Mouse (Mus musculus): ENCODE data around the gene Fam227a. TPM values are rescaled to one million over a fixed set of nuclear protein-coding genes. Genes with fewer than 3 reads are reported as not detected.
"Not testable (repeated sequence)": the region's sequence is repeated elsewhere in the genome, so short reads cannot be mapped to it uniquely, and the experiment has no call there.

Gene Fam227a
- total RNA-seq, 2 experiments from 2014 or later = 1.2 to 1.8 TPM

GRCm38 (mm10) chr15:79683707-79684465 is 25.1 kb upstream of the Fam227a start:
- DNase-seq = no peak

DNA sequence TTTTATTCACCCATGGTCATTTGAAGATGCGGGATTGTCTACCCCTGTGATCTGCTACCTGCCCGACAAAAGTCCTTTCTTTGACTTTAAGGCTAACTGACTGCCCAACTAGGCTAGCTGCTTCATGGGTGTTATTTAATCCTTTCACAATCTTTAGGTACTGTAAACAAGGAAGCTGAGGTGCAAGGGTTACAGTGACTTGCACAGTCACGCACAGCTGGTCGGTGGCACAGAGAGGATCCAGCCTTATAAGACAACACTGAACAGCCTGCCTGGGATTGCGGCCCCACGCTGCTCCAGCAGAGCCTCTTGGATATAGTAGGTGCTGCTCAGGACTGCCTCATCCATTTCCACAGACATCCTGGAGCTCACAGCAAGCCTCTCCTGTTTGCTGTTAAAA is 24.4 kb upstream of the Fam227a start:
- DNase-seq = no peak

DNA sequence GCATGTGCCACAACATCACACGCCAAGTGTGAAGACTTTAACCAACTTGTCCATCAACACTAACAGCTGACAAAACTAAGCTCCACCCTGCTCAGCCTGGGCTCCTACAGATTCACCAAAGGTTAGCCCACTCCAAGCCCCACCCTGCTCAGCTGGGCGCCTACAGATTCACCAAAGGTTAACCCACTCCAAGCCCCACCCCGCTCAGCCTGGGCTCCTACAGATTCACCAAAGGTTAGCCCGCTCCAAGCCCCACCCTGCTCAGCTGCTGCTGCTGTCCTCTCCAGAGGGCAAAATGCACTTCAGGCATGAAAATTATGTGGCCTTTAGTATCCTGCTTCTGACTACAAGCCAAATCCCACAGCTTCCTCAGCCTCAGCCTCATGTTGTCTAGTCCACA is 23.2 kb upstream of the Fam227a start:
- DNase-seq = no peak

DNA sequence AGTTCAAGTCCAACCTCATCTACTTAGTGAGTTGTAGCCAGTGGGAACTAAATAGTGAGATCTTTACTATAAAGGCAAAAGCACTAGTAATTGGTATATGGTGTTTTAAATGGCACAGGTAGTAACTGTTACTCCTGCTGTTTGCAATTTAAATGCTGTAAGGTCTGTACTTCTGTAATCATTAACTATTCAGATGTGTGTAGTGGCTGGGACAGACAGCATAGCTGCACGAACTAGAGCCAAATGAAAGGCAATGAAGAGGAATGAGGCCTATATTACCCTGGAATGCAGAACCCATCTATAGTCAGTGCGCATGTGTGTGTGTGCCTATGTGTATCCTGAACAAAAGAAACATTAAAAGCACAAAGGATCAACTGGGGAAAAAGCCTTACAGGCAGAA is 19.2 kb upstream of the Fam227a start:
- no peak for DNase-seq

- DNase-seq = not testable (repeated sequence)
Measured at GRCm38 (mm10) chr15:79671828-79672348, 13.1 kb upstream of the Fam227a start.

DNA sequence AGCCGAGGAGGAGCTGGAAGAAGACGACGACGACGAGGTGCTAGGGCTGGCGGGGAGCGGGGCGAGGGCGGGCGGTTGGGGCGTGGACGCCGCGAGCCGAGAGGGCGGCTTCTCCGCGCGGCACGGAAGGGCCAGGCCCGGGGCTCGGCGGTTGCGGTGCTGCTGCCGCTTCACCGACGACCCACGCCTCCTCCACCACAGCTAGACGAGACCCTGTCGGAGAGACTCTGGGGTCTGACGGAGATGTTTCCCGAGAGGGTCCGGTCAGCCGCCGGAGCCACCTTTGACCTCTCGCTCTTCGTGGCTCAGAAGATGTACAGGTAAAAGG is 12.2 kb upstream of the Fam227a start:
- DNase-seq = no peak

DNA sequence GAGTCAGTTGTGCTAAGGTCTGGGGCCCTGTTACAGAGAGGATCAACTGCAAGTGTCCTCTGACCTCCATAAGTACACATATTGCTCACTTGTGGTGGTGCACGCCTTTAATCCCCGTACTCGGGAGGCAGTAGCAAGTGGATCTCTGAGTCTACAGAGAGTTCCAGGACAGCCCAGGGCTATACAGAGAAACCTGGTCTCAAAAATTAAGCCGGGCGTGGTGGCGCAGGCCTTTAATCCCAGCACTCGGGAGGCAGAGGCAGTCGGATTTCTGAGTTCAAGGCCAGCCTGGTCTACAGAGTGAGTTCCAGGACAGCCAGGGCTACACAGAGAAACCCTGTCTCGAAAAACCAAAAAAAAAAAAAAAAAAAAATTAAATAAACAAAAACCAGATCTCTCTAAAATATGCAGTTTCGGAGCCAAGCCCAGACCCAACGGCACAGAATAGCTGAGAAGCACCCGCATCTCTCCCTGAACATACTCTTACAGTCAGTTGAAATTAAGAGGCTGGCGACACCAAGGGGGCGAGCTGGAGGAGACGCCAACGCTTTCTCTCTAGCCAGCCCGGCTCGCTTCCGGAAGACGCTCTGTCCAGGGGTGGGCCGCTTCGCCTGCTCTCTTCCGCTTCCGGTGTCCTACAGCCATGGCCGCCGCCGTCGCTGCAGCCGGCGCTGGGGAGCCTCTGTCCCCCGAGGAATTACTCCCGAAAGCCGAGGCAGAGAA is 11.7 kb upstream of the Fam227a start, which contains the start of gene Tomm22:
Gene Tomm22, plus strand, starts transcription at position 613 of the 723 bp plus-strand sequence.
- DNase-seq = peak; percentile 84

- DNase-seq = no peak
Measured at GRCm38 (mm10) chr15:79669195-79669594, 10.4 kb upstream of the Fam227a start.

DNA sequence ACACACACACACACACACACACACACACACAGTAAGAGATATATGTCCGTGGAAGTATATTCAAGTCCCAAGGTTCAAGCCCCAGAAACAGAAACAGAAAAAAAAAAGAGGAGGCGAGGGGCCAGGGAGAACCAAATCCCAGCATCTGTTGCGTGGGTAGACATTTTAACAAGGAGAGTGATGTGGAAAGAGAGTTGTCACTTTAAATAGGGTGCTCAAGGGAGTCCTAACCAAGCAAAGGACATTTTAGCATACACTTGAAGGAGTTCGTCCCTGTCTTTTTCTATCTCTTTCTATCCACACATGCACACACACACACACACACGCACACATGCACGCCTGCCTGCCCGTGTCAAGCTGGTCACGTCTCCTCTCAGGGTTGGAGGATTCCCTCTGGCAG is 5.9 kb upstream of the Fam227a start:
- no peak for DNase-seq

- DNase-seq = peak; percentile 31
Measured at GRCm38 (mm10) chr15:79661852-79662251, 3.1 kb upstream of the Fam227a start.

DNA sequence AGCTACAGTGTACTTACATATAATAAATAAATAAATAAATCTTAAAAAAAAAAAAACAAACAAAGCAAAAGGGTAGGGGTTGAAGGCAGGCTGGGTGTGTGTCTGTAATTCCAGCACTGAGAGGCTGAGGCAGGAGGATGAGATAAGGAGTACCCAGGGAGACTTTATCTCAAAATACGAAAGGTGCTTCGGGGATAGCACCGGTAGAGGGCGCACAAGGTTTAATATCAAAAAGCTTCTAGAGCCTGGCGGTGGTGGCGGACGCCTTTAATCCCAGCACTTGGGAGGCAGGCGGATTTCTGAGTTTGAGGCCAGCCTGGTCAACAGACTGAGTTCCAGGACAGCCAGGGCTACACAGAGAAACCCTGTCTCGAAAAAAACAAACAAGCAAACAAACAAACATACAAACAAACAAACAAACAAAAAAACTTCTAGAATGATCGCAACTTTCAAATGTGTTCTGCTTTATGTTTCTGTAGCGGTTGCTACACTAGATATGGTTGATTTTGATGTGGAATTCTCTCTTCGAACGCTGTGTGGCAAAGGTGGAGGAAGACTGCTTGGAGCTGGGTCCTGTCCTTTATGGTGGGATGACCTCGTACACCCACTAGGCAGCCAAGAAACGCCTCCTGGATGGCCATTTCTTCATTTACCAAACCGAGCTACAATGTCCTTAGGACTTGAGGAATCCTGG is 772 bp downstream of the Fam227a start:
- peak; percentile 80 for DNase-seq

DNA sequence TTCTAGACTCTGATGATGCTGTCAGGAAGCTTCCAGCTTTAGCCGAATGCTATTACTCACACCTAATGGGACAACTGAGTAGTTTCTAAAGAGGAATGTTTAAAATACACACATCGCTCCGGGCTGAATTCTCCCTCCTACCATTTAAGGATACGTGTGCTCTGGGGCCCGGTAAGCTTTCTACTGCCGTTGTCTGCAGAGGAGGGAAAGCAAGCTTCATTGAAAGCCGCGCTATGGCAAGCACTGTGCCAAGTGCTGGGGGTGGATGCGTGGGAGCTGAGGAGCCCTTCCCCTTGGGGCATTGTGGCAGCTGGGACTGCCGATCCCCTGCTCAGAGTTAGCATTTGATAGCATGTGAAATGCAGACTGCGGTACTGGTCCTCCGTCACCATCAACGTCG is 2.3 kb downstream of the Fam227a start:
- no peak for DNase-seq

- no peak for DNase-seq
Measured at GRCm38 (mm10) chr15:79651481-79651880, 7.3 kb downstream of the Fam227a start.

GRCm38 (mm10) chr15:79650569-79650968 is 8.2 kb downstream of the Fam227a start:
- peak; percentile 41 for DNase-seq

- DNase-seq = no peak
Measured at GRCm38 (mm10) chr15:79648130-79648529, 10.6 kb downstream of the Fam227a start.

DNA sequence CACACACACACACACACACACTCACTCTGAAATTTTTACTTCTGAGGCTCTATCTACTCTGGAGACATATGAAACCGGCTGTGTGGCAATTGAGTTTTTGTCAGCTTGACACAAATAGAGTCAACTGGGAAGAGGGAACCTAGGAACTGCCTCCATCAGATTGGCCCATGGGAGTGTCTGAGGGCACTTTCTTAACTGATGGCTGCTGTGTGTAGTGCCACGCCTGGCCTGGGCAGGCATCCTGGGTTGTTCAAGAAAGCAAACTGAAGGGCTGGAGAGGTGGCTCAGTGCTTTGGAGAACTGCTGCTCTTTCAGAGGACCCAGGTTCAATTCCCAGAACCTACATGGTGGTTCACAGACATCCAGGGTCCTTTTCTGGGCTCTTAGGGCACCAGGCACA is 13.3 kb downstream of the Fam227a start:
- no peak for DNase-seq

DNA sequence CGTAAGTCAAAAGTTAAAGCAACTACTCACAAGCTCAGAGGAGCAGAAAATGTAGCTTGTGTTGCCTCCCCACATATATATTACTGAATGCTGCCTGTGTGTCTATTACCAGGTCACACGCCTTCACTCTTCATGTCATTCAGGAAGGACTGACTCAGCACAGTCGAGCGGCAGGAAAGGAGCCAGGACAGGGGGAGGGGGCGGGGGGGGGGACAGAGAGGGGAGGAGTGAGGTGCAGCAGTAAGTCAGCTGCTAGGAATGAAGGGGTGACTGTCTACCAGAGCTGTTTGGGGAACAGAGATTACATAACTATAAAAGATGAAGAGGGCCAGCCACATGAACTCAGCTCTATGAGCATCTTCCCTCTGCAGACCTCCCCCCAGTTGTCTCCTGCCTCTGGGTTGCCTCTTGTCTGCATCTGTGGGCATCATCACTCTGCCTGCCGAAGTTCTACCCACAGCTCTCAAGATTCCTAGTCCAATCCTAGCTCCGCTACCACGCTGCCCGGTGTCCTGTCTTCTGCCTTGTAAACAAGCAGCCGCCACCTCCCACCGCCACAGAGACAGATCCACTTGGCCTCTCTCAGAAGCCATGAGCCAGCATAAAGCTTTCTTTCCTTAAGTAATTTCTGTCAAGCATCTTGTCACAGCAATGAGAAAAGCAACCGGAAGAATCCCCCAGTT is 17.5 kb downstream of the Fam227a start:
- no peak for DNase-seq

DNA sequence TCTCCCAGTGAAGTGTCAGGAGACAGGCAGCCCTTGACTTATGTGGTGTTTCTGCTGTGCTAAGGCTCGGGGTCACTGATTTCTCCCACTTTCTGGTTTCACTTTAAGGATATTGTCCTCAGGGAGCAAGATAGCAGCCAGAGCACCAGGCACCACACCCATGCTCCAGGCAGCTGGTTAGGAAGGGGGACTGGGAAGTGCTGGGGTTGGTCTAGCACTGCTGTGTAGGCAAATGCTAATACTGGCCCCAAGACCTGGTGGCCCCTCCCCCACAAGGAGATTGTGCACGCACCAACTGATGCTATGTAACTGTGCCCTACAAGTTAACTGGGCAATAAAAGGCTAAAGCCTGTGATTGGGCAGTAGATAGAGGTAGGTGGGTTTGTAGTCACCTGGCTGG is 28.3 kb downstream of the Fam227a start:
- no peak for DNase-seq

- no peak for DNase-seq
Measured at GRCm38 (mm10) chr15:79619770-79620414, 38.9 kb downstream of the Fam227a start.

- DNase-seq = no peak
Measured at GRCm38 (mm10) chr15:79618456-79618855, 40.3 kb downstream of the Fam227a start.

- DNase-seq = no peak
Measured at GRCm38 (mm10) chr15:79617135-79617534, 41.6 kb downstream of the Fam227a start.

GRCm38 (mm10) chr15:79616729-79617128 is 42.0 kb downstream of the Fam227a start:
- DNase-seq = no peak

Measured in gastrocnemius, postnatal 10 days (tissue).